Mouse (Mus musculus) G1E (cell line): ENCODE measurements around the gene Ppp1r36. TPM values are rescaled to one million over a fixed set of nuclear protein-coding genes. Genes with fewer than 3 reads are reported as not detected.

ENCODE experiments used
- ATAC-seq: 2 replicates; pipeline ENCODE4 v1.8.0; 2016; ENCODE audit warnings: mild to moderate bottlenecking; ENCODE audit not compliant: insufficient number of reproducible peaks, poor library complexity, low FRiP score, severe bottlenecking; ENCODE audit errors: extremely low read depth
- DNase-seq: peaks from one replicate; pipeline ENCODE4 v3.0.0; 2012; ENCODE audit warnings: low spot score
- H3K27me3 ChIP-seq: 2 replicates; pipeline ENCODE4 v1.6.1; 2012; ENCODE audit warnings: mild to moderate bottlenecking, low read length, inconsistent platforms; ENCODE audit not compliant: insufficient read depth
- H3K36me3 ChIP-seq: replicated peaks from 2 replicates; pipeline ENCODE3; 2012; ENCODE audit warnings: mild to moderate bottlenecking, inconsistent platforms
- H3K4me1 ChIP-seq: 2 replicates; pipeline ENCODE4 v1.6.1; 2012; ENCODE audit warnings: low read depth, low read length, inconsistent platforms, mixed read lengths; ENCODE audit not compliant: insufficient read depth
- H3K4me3 ChIP-seq: 2 replicates; pipeline ENCODE4 v1.5.1; 2012; ENCODE audit warnings: low read depth, mild to moderate bottlenecking, inconsistent platforms, low read length, moderate library complexity, mixed read lengths
- H3K9me3 ChIP-seq: replicated peaks from 2 replicates; pipeline ENCODE4 v1.6.1; 2012; ENCODE audit warnings: inconsistent platforms
- CTCF ChIP-seq: IDR thresholded peaks from 2 replicates; pipeline ENCODE4 v1.5.1; 2012; ENCODE audit warnings: low read depth, low read length, inconsistent platforms, mixed read lengths
- GATA1 ChIP-seq: IDR thresholded peaks from 2 replicates; pipeline ENCODE4 v1.6.1; 2012; ENCODE audit warnings: borderline replicate concordance, low read length, inconsistent platforms, mixed read lengths
- GATA2 ChIP-seq: IDR thresholded peaks from 2 replicates; pipeline ENCODE4 v1.6.1; 2012; ENCODE audit warnings: low read depth, low read length, inconsistent platforms, borderline replicate concordance
- POLR2AphosphoS5 ChIP-seq: IDR thresholded peaks from 2 replicates; pipeline ENCODE4 v1.6.1; 2012; ENCODE audit warnings: low read depth, low read length, inconsistent platforms; ENCODE audit not compliant: insufficient replicate concordance
- TAL1 ChIP-seq: conservative IDR thresholded peaks from 2 replicates; pipeline ENCODE4 v1.6.1; 2012; ENCODE audit warnings: low read depth, low read length, inconsistent platforms, mixed read lengths
- polyA plus RNA-seq: library from polyadenylated mRNA; stranded (reverse); fragments of >175 nt; gene quantifications from 2 replicates; pipeline ENCODE4 v1.2.3, GENCODE M21; 2012
- total RNA-seq, 2 experiments: library from RNA; stranded (forward) in 1 of 2; stranded (reverse) in 1 of 2; fragments of 200-1000 nt in 1 of 2; fragments of >200 nt in 1 of 2; fragmentation: Nextera tagmentation in 1 of 2; gene quantifications; 2 replicates each; pipeline ENCODE4 v1.2.3; 2014 to 2017

Ppp1r36 gene
- total and polyA plus RNA-seq, 3 experiments: 0.38 TPM; not detected in 2

GRCm38 (mm10) chr12:76473562-76474245 lies 56.4 kb downstream of the Ppp1r36 start:
- Histone ChIP-seq H3K9me3 (no peaks in the 10 kb centered on the region), H3K4me1 (peaks cover 16% of the 10 kb centered on the region), H3K27me3 (peaks cover 23% of the 10 kb centered on the region), H3K36me3 (no peaks in the 10 kb centered on the region), H3K4me3 (no peak overlapping the region)
- ATAC-seq (no peak), DNase-seq (no peak)
- TF ChIP-seq TAL1 (no peak), GATA2 (no peak), CTCF (no peak), GATA1 (no peak), POLR2AphosphoS5 (no peak)

- Histone ChIP-seq H3K36me3 (no peaks in the 10 kb centered on the region), H3K9me3 (no peaks in the 10 kb centered on the region), H3K4me1 (peaks cover 16% of the 10 kb centered on the region), H3K27me3 (peaks cover 28% of the 10 kb centered on the region), H3K4me3 (no peak overlapping the region)
- DNase-seq (peak; percentile 24), ATAC-seq (no peak; the same call in 1 of the 2 replicates)
- TF ChIP-seq GATA1 (no peak), TAL1 (no peak), POLR2AphosphoS5 (no peak), CTCF (no peak), GATA2 (no peak)
Observed at GRCm38 (mm10) chr12:76474246-76474583, 56.9 kb downstream of the Ppp1r36 start.

GRCm38 (mm10) chr12:76474802-76475201 lies 57.5 kb downstream of the Ppp1r36 start:
- H3K4me3 ChIP-seq: no peak overlapping the region
- no peaks in the 10 kb centered on the region for H3K36me3 ChIP-seq
- DNase-seq (no peak), ATAC-seq (no peak)
- H3K4me1 ChIP-seq: peaks cover 16% of the 10 kb centered on the region
- no peaks in the 10 kb centered on the region for H3K9me3 ChIP-seq
- TF ChIP-seq POLR2AphosphoS5 (no peak), TAL1 (no peak), GATA1 (no peak), CTCF (no peak), GATA2 (no peak)
- H3K27me3 ChIP-seq: peaks cover 26% of the 10 kb centered on the region

GRCm38 (mm10) chr12:76476146-76476545 lies 58.8 kb downstream of the Ppp1r36 start:
- Histone ChIP-seq H3K27me3 (peaks cover 29% of the 10 kb centered on the region), H3K4me3 (no peak overlapping the region), H3K9me3 (no peaks in the 10 kb centered on the region), H3K4me1 (peaks cover 16% of the 10 kb centered on the region), H3K36me3 (no peaks in the 10 kb centered on the region)
- no peak for ATAC-seq
- TF ChIP-seq TAL1 (no peak), POLR2AphosphoS5 (no peak), GATA1 (no peak), CTCF (no peak)
- no peak for DNase-seq

GRCm38 (mm10) chr12:76478309-76479023 lies 61.1 kb downstream of the Ppp1r36 start:
- ATAC-seq: no peak
- no peak overlapping the region for H3K4me3 ChIP-seq

GRCm38 (mm10) chr12:76479174-76479573 lies 61.8 kb downstream of the Ppp1r36 start:
- Histone ChIP-seq H3K36me3 (no peaks in the 10 kb centered on the region), H3K27me3 (peaks cover 34% of the 10 kb centered on the region), H3K4me1 (peaks cover 6% of the 10 kb centered on the region), H3K9me3 (no peaks in the 10 kb centered on the region), H3K4me3 (no peak overlapping the region)
- TF ChIP-seq POLR2AphosphoS5 (no peak), GATA1 (no peak), CTCF (no peak), GATA2 (no peak), TAL1 (no peak)
- DNase-seq (no peak), ATAC-seq (no peak)

More at GRCm38 (mm10) chr12:76478309-76479023, 61.1 kb downstream of the Ppp1r36 start:
- Histone ChIP-seq H3K9me3 (no peaks in the 10 kb centered on the region), H3K27me3 (peaks cover 30% of the 10 kb centered on the region), H3K4me1 (peaks cover 13% of the 10 kb centered on the region), H3K36me3 (no peaks in the 10 kb centered on the region)
- TF ChIP-seq POLR2AphosphoS5 (no peak), GATA2 (no peak)
- no peak for DNase-seq
